Comparison of ENCODE assay signal across 7 mouse cellular contexts in the genomic region with DNA sequence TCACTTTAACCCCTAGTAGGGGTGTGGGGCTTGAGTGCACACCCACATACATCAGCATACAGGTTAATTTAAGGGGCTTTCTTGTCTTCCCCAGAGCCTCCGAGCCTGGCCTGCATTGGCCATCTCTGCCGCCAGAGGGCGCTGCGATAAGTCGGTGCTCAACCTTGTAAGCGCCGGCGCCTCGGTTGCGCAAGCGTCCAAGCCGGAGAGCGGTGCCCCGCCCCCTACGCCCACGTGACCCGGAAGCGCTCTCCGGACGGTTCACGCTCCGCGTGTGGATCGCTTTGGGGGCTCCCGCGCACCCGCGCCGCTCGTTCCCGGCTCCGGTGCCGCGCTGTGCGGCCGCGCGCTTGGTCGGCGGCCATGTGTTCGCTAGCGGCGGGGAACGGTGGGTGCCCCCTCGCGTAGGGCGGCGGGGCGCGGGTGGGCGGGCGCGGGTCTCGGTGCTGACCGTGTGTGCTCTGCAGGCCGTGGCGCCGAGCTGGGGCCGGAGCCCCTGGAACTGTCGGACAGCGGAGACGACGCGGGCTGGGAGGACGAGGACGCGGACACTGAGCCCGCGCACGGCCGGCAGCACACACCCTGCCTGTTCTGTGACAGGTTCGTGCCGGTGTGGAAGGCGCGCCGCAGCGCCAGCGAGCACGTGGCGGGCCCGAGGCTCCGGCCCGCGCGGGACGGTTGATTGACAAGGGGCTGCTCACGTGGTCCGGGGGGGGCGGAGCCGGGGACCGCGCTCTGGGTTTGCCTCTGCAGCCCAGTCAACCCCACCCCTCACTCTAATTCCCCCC. TPM values are rescaled to one million over a fixed set of nuclear protein-coding genes. Genes with fewer than 3 reads are reported as not detected.
A peak's percentile ranks its signal among the peaks of the same experiment; 100 is the strongest.
DNase-seq lines count a peak whose midpoint lies in the region; ATAC-seq lines count a peak whose summit lies in the region.

Gene Prmt3 (plus strand): TSS at position 233 of the 788 bp plus-strand sequence.

- H3K27me3 ChIP-seq in embryonic facial prominence, embryonic 10.5 days (replicated peaks; ENCODE audit: low read depth, poor library complexity, severe bottlenecking) = no peaks in the 10 kb centered on the region
- H3K27me3 ChIP-seq in limb, embryonic 11.5 days (ENCODE audit: control insufficient read depth, insufficient read depth, low read length) = no peaks in the 10 kb centered on the region
- no peaks in the 10 kb centered on the region for H3K27me3 ChIP-seq in midbrain, embryonic 14.5 days (ENCODE audit: control insufficient read depth, insufficient read depth, low read length)

- DNase-seq in adrenal gland, postnatal 10 days = peak; percentile 99
- DNase-seq in embryonic facial prominence, embryonic 10.5 days (ENCODE audit: low spot score) = peak; percentile 98
- DNase-seq in heart, adult 11 months = peak; percentile 99
- DNase-seq in kidney, adult 18-20 months = peak; percentile 97
- DNase-seq in limb, embryonic 11.5 days (ENCODE audit: low spot score) = peak; percentile 99
- peak; percentile 100 for DNase-seq in midbrain, embryonic 14.5 days
- DNase-seq in spleen, adult 18-20 months = peak; percentile 96 to 99

- H3K9ac ChIP-seq in limb, embryonic 11.5 days (ENCODE audit: low read length) = peak within 1 kb of the TSS; percentile 77
- H3K9ac ChIP-seq in midbrain, embryonic 14.5 days (replicated peaks; ENCODE audit: low read length) = peak within 1 kb of the TSS; percentile 71

- H3K36me3 ChIP-seq in embryonic facial prominence, embryonic 10.5 days (replicated peaks) = peaks cover 27% of the 10 kb centered on the region
- no peaks in the 10 kb centered on the region; the same call in 1 of the 2 replicates for H3K36me3 ChIP-seq in limb, embryonic 11.5 days (ENCODE audit: control insufficient read depth, insufficient read depth, low read length)
- H3K36me3 ChIP-seq in midbrain, embryonic 14.5 days (ENCODE audit: control insufficient read depth, insufficient read depth, low read length) = peaks cover 21% of the 10 kb centered on the region

- WGBS in embryonic facial prominence, embryonic 10.5 days = under 1% methylated on average over 92 of the region's 92 CpGs
- WGBS in limb, embryonic 11.5 days = under 1% methylated on average over 92 of the region's 92 CpGs
- WGBS in midbrain, embryonic 14.5 days = under 1% methylated on average over 87 of the region's 92 CpGs

- ATAC-seq in limb, embryonic 11.5 days (ENCODE audit: insufficient number of reproducible peaks, low FRiP score, low TSS enrichment, low read depth) = peak; percentile 94
- peak; percentile 97 for ATAC-seq in midbrain, embryonic 14.5 days (ENCODE audit: low FRiP score, low TSS enrichment)

- peak within 1 kb of the TSS; percentile 74 for H3K4me2 ChIP-seq in limb, embryonic 11.5 days (ENCODE audit: low read depth, severe bottlenecking)
- H3K4me2 ChIP-seq in midbrain, embryonic 14.5 days (ENCODE audit: low read length) = peak within 1 kb of the TSS; percentile 67

- H3K9me3 ChIP-seq in embryonic facial prominence, embryonic 10.5 days = no peaks in the 10 kb centered on the region
- no peaks in the 10 kb centered on the region for H3K9me3 ChIP-seq in limb, embryonic 11.5 days (ENCODE audit: control insufficient read depth, low read length)
- H3K9me3 ChIP-seq in midbrain, embryonic 14.5 days (ENCODE audit: control insufficient read depth, low read length) = no peaks in the 10 kb centered on the region

- peaks cover 16% of the 10 kb centered on the region for H3K4me1 ChIP-seq in embryonic facial prominence, embryonic 10.5 days
- no peaks in the 10 kb centered on the region for H3K4me1 ChIP-seq in limb, embryonic 11.5 days (ENCODE audit: control insufficient read depth, insufficient read depth, low read length)
- H3K4me1 ChIP-seq in midbrain, embryonic 14.5 days (ENCODE audit: control insufficient read depth, insufficient read depth, low read length) = peaks cover 12% of the 10 kb centered on the region

- H3K4me3 ChIP-seq in embryonic facial prominence, embryonic 10.5 days = peak within 1 kb of the TSS; percentile 74
- peak within 1 kb of the TSS; percentile 69 for H3K4me3 ChIP-seq in limb, embryonic 11.5 days (ENCODE audit: low read depth, low read length)
- peak within 1 kb of the TSS; percentile 68 for H3K4me3 ChIP-seq in midbrain, embryonic 14.5 days (replicated peaks; ENCODE audit: low read depth, low read length)

- peak within 1 kb of the TSS; percentile 87 for H3K27ac ChIP-seq in embryonic facial prominence, embryonic 10.5 days (replicated peaks)
- H3K27ac ChIP-seq in limb, embryonic 11.5 days (replicated peaks; ENCODE audit: low read depth, low read length) = 0 out of 2 replicates have a peak within 1 kb of the TSS, but pooled peaks have one; percentile 65
- peak within 1 kb of the TSS; percentile 86 for H3K27ac ChIP-seq in midbrain, embryonic 14.5 days (replicated peaks; ENCODE audit: low read depth, low read length)

RNA-seq across cellular contexts. Expression of gene Prmt3, which starts in this region (rescaled TPM):
- total RNA-seq in adrenal gland, postnatal 10 days (2021) = 10 to 100 TPM; 23.2 to 26.7 TPM
- polyA plus RNA-seq in embryonic facial prominence, embryonic 10.5 days (2016; fragmentation: Nextera tagmentation; extraction: Ambion mirVana) = 58.5 and 68.6 TPM in 2 replicates
- 51.8 and 54.4 TPM in 2 replicates for polyA plus RNA-seq in limb, embryonic 11.5 days (2014; fragmentation: Nextera tagmentation; extraction: Ambion mirVana)
- 47.6 and 60.8 TPM in 2 replicates for polyA plus RNA-seq in midbrain, embryonic 14.5 days (2014; fragmentation: Nextera tagmentation; extraction: Ambion mirVana)

Comparison
In these comparisons a context has a peak if more than half of its experiments do, and no peak if none do; other contexts are left out.
1. Peak in every context shown above with its lines: DNase-seq, ATAC-seq, H3K4me3 ChIP-seq and H3K27ac ChIP-seq.